Mouse (Mus musculus) liver, embryonic 11.5 days (tissue): ENCODE measurements at regions not wholly inside any gene's neighbourhood (a gene's known extent, or its start where the extent isn't known, plus 50 kb on each side); places are given as distances from the start of the nearest gene placed in this dataset.
"Not testable (repeated sequence)": the region's sequence is repeated elsewhere in the genome, so short reads cannot be mapped to it uniquely, and the experiment has no call there.

ENCODE experiments used
- ATAC-seq: fragments of 200-750 bp; cut with Nextera tagmentation; replicated peaks from 2 replicates; pipeline ENCODE4 v1.8.0; 2017; ENCODE audit warnings: moderate number of reproducible peaks, mild to moderate bottlenecking, moderate TSS enrichment, moderate library complexity; ENCODE audit not compliant: low FRiP score
- DNase-seq: peaks from one replicate; pipeline ENCODE4 v3.0.0-alpha.2; 2017; ENCODE audit warnings: low spot score
- H3K27ac ChIP-seq: fragments of 300-500 bp; sonication (generic); 2 replicates; pipeline ENCODE4 v1.5.1; 2014; ENCODE audit warnings: mild to moderate bottlenecking, low read depth, low read length, control low read depth
- H3K27me3 ChIP-seq: fragments of 300-500 bp; sonication (generic); replicated peaks from 2 replicates; pipeline ENCODE4 v1.6.1; 2014; ENCODE audit warnings: low read length, mixed read lengths; ENCODE audit not compliant: control insufficient read depth, insufficient read depth
- H3K36me3 ChIP-seq: fragments of 300-500 bp; sonication (generic); 2 replicates; pipeline ENCODE4 v1.6.1; 2014; ENCODE audit warnings: mild to moderate bottlenecking, low read length, moderate library complexity, mixed read lengths; ENCODE audit not compliant: control insufficient read depth, insufficient read depth
- H3K4me1 ChIP-seq: fragments of 300-500 bp; sonication (generic); replicated peaks from 2 replicates; pipeline ENCODE4 v1.6.1; 2014; ENCODE audit warnings: low read length, mixed read lengths; ENCODE audit not compliant: control insufficient read depth, insufficient read depth
- H3K4me2 ChIP-seq: fragments of 300-500 bp; sonication (generic); 2 replicates; pipeline ENCODE4 v1.6.1; 2014; ENCODE audit warnings: mild to moderate bottlenecking, control low read depth, moderate library complexity
- H3K4me3 ChIP-seq: fragments of 300-500 bp; sonication (generic); 2 replicates; pipeline ENCODE4 v1.5.1; 2014; ENCODE audit warnings: low read depth, low read length, control low read depth
- H3K9ac ChIP-seq: fragments of 300-500 bp; sonication (generic); 2 replicates; pipeline ENCODE4 v1.6.1; 2014; ENCODE audit warnings: low read depth, low read length, control low read depth
- H3K9me3 ChIP-seq: fragments of 300-500 bp; sonication (generic); 2 replicates; pipeline ENCODE4 v1.6.1; 2016; ENCODE audit warnings: low read length, inconsistent platforms, mixed read lengths; ENCODE audit not compliant: control insufficient read depth
- WGBS: fragments of 180-500 bp; shearing (Covaris S2); extraction: QIAGEN DNeasy Blood & Tissue Kit; methylation state at CpG from one replicate; pipeline ENCODE4 v1.1.7; 2014; 5-methylcytosine and 5-hydroxymethylcytosine counted together

GRCm38 (mm10) chr2:78021905-78022304 is 75.7 kb upstream of the Cwc22 start:
- no peaks in the 10 kb centered on the region for H3K4me1 ChIP-seq
- no peak overlapping the region for H3K27ac ChIP-seq
- H3K36me3 ChIP-seq = no peaks in the 10 kb centered on the region
- ATAC-seq = no peak
- no peak overlapping the region for H3K9ac ChIP-seq
- DNase-seq = no peak
- H3K4me2 ChIP-seq = no peak overlapping the region
- 43% methylated on average over 5 of the region's 5 CpGs for WGBS
- H3K27me3 ChIP-seq = no peaks in the 10 kb centered on the region
- no peaks in the 10 kb centered on the region for H3K9me3 ChIP-seq
- H3K4me3 ChIP-seq = no peak overlapping the region

GRCm38 (mm10) chr2:78021356-78021900 is 75.3 kb upstream of the Cwc22 start:
- 70% methylated on average over 2 of the region's 2 CpGs for WGBS
- H3K4me1 ChIP-seq = no peaks in the 10 kb centered on the region
- H3K4me2 ChIP-seq = no peak overlapping the region
- H3K27me3 ChIP-seq = no peaks in the 10 kb centered on the region
- H3K9ac ChIP-seq = no peak overlapping the region
- ATAC-seq (no peak), DNase-seq (no peak)
- no peak overlapping the region for H3K27ac ChIP-seq
- no peaks in the 10 kb centered on the region for H3K36me3 ChIP-seq
- H3K9me3 ChIP-seq = no peaks in the 10 kb centered on the region
- no peak overlapping the region for H3K4me3 ChIP-seq

- no peak for DNase-seq
- no peak overlapping the region for H3K27ac ChIP-seq
- no peak overlapping the region for H3K9ac ChIP-seq
- H3K9me3 ChIP-seq = no peaks in the 10 kb centered on the region
- no peaks in the 10 kb centered on the region for H3K4me1 ChIP-seq
- no peaks in the 10 kb centered on the region for H3K36me3 ChIP-seq
- WGBS = 81% methylated on average over 3 of the region's 3 CpGs
- no peak for ATAC-seq
- H3K4me2 ChIP-seq = no peak overlapping the region
- H3K4me3 ChIP-seq = no peak overlapping the region
- no peaks in the 10 kb centered on the region for H3K27me3 ChIP-seq
These were observed 74.3 kb upstream of the Cwc22 start for GRCm38 (mm10) chr2:78020516-78020915.

GRCm38 (mm10) chr2:78019916-78020315 is 73.7 kb upstream of the Cwc22 start:
- no peak overlapping the region for H3K9ac ChIP-seq
- no peaks in the 10 kb centered on the region for H3K36me3 ChIP-seq
- H3K4me3 ChIP-seq = no peak overlapping the region
- H3K4me1 ChIP-seq = no peaks in the 10 kb centered on the region
- no peaks in the 10 kb centered on the region for H3K9me3 ChIP-seq
- ATAC-seq (no peak), DNase-seq (no peak)
- H3K4me2 ChIP-seq = no peak overlapping the region
- no peak overlapping the region for H3K27ac ChIP-seq
- H3K27me3 ChIP-seq = no peaks in the 10 kb centered on the region
- WGBS = 80% methylated on average over 3 of the region's 3 CpGs

- ATAC-seq, DNase-seq, H3K27me3 ChIP-seq, H3K36me3 ChIP-seq, H3K4me3 ChIP-seq, H3K9me3 ChIP-seq, H3K4me1 ChIP-seq, H3K4me2 ChIP-seq, H3K9ac ChIP-seq, H3K27ac ChIP-seq: not testable (repeated sequence)
- 91% methylated on average over 6 of the region's 6 CpGs for WGBS
These were observed 66.3 kb upstream of the Cwc22 start for GRCm38 (mm10) chr2:78012441-78012840.

- ATAC-seq = no peak
These were observed 65.6 kb upstream of the Cwc22 start for GRCm38 (mm10) chr2:78011821-78012220.

GRCm38 (mm10) chr2:78011051-78011800 is 65.1 kb upstream of the Cwc22 start:
- Histone ChIP-seq H3K9ac (no peak overlapping the region), H3K4me2 (no peak overlapping the region), H3K36me3 (no peaks in the 10 kb centered on the region), H3K27ac (no peak overlapping the region), H3K27me3 (no peaks in the 10 kb centered on the region), H3K9me3 (no peaks in the 10 kb centered on the region), H3K4me1 (no peaks in the 10 kb centered on the region), H3K4me3 (no peak overlapping the region)
- no peak for DNase-seq
- no peak for ATAC-seq
- 72% methylated on average over 2 of the region's 2 CpGs for WGBS

More at GRCm38 (mm10) chr2:78011821-78012220, 65.6 kb upstream of the Cwc22 start:
- Histone ChIP-seq H3K4me1 (no peaks in the 10 kb centered on the region), H3K9me3 (no peaks in the 10 kb centered on the region), H3K27me3 (no peaks in the 10 kb centered on the region), H3K4me3 (no peak overlapping the region), H3K36me3 (no peaks in the 10 kb centered on the region), H3K27ac (no peak overlapping the region), H3K9ac (no peak overlapping the region), H3K4me2 (no peak overlapping the region)
- no peak for DNase-seq
- WGBS = 80% methylated on average over 2 of the region's 2 CpGs

GRCm38 (mm10) chr2:78010066-78010690 is 64.0 kb upstream of the Cwc22 start:
- no peak overlapping the region for H3K9ac ChIP-seq
- no peak for ATAC-seq
- no peaks in the 10 kb centered on the region for H3K9me3 ChIP-seq
- no peaks in the 10 kb centered on the region for H3K36me3 ChIP-seq
- H3K27me3 ChIP-seq = no peaks in the 10 kb centered on the region
- 84% methylated on average over 5 of the region's 5 CpGs for WGBS
- no peak overlapping the region for H3K27ac ChIP-seq
- H3K4me1 ChIP-seq = no peaks in the 10 kb centered on the region
- no peak overlapping the region for H3K4me3 ChIP-seq
- no peak for DNase-seq
- no peak overlapping the region for H3K4me2 ChIP-seq

GRCm38 (mm10) chr2:78008094-78008493 is 61.9 kb upstream of the Cwc22 start:
- Histone ChIP-seq H3K27me3 (no peaks in the 10 kb centered on the region), H3K9ac (no peak overlapping the region), H3K4me1 (no peaks in the 10 kb centered on the region), H3K36me3 (no peaks in the 10 kb centered on the region), H3K4me3 (no peak overlapping the region), H3K4me2 (no peak overlapping the region), H3K27ac (no peak overlapping the region), H3K9me3 (no peaks in the 10 kb centered on the region)
- no peak for DNase-seq
- 94% methylated on average over 1 of the region's 1 CpGs for WGBS
- no peak for ATAC-seq
